Mouse (Mus musculus) brain, embryonic 14.5 days (tissue): ENCODE results near the gene Phactr1.

Experiments
- CTCF ChIP-seq: fragments of 200-500 bp; IDR thresholded peaks from 2 replicates; pipeline ENCODE4 v1.5.1; 2012; ENCODE audit warnings: inconsistent platforms, mild to moderate bottlenecking, moderate library complexity, borderline replicate concordance; ENCODE audit not compliant: insufficient read depth, insufficient read length; ENCODE audit errors: extremely low read depth
- POLR2A ChIP-seq: fragments of 200-500 bp; IDR thresholded peaks from 2 replicates; pipeline ENCODE4 v1.6.1; 2012; ENCODE audit warnings: mild to moderate bottlenecking, inconsistent platforms, borderline replicate concordance; ENCODE audit not compliant: poor library complexity, insufficient read depth, insufficient read length, severe bottlenecking; ENCODE audit errors: extremely low read depth

- no peak for TF ChIP-seq POLR2A
- no peak for TF ChIP-seq CTCF
These were observed 210.2 kb downstream of the Phactr1 start for GRCm38 (mm10) chr13:42890651-42891050.
